Mouse (Mus musculus) lung, adult 18-20 months (tissue): ENCODE results near the gene Tab3.

ENCODE experiments used
- DNase-seq, 2 experiments: peaks; one replicate each; pipeline ENCODE4 v3.0.0; 2022; ENCODE audit warnings: mixed read lengths in 2 of 2

Gene Tab3

DNA sequence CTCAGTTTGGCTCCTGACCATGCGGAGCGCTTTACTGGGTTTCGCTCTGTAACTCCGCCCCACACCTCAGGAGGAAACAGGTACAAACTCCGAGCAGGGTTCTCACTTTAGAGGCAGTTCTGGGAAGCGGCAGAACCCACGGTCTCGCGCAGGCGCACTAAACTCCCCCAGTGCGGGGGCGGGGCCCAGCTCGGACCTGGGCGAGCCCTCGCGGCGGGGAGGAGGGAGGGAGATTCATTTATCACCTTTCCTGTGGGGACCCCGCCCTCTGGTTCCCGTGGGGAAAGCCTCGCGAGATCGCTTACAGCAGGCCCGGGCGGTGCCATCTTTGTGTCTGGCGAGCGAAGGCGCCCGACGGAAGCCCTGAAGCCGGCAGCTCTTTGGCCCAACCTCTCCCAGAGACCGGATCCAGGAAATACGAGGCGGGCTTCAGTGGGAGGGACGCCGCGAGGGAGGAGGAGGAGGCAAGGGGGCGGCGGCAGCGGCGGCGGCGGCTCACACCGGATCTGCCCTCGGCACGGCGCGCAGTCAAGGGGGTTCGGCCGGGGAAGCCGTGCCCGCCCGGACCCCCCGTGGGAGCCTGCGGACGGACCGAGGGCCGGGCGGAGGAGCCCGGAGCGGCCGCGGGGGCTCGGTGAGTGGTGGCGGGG, at the start of gene Tab3:
Gene Tab3, plus strand, starts transcription at position 491 of the 650 bp plus-strand sequence.
- peak; percentile 97 to 98 for DNase-seq

DNA sequence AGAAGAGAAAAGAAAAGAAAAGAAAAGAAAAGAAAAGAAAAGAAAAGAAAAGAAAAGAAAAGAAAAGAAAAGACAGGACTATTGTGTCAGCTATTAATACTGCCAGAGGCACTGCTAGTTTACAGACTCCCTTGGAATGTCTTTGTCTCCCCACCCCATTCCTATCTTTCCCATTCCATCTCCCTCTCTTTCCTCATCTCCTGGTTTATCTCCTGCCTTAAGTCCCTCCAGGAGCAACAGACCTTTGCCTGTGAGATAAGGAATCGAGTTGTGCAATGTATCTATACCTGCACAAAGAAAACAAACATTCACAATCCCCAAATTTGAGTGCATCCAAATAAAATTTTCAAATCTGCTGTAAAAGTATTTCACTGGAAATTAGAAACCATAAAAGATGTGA, 48.3 kb upstream of the Tab3 start:
- DNase-seq: no peak

DNA sequence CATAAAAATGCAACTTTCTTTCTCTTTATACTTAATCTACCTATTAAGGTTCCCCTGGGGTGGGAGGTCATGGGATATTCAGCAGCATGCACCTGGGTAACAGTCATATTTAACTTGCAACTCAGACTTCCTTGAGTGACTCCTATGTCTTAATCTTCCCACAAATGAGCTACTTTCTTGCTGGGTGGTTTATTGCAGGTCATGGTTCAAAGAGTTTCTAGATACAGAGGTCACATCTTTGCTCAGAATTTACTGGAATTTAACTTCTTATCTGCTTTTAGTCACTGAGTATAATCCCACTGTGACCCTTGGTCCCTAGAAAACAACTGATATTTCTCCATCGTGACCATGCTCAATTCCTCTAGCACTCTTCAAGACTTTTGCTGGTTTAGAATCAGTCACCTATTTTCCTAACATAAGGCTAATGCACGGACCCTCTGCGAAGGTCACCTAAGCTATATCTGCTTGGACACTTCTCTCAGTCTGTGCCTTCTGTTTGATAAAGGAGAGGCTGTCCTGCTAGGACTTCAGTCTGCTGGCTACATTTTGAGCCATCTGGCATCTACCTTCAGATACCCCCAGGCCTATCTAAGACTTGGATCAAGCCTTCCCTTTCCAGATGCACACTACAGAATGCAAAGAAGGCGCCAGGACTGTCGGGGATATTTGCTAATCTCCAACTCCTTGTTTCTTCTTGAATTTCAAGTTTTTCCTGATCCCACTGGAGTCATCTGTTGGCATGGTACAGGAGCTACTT, 47.4 kb upstream of the Tab3 start:
- DNase-seq: no peak

DNA sequence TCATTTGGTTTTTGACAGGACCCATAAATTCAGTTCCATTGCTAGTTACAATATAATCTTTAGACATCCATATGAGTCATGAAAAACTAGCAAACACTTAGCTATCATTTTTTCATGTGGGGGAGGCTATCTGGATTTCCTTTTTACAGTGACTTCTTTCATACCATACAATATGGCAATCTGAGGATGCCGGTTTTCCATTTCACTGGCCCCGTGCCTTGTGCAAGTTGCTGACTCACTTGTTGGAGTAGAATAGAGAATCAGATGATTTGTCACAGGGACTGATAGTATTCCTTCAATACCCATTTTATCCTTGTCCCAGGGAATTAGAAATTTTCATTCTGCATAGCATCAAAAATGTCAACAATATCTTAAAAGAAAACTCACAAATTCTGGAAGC, 14.9 kb upstream of the Tab3 start:
- DNase-seq: no peak

DNA sequence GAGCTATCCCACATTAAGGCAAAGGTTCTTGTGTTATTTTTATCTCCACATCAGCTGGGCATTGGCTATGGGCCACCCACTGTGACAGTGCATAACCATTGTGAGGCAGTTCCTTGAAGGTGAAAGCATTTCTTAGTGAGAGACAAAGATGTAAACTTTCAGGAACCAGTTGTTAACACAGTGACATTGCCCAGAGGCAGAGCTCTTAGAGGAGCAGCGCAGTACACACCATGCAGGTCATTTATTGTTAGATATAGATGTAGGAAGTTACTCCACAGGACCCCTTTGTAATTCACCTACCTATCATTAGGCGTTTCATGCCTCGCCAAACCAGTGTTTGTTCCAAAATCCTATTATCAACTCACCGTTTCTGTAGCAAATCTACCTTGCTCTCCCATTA, 7.6 kb upstream of the Tab3 start:
- no peak for DNase-seq

DNA sequence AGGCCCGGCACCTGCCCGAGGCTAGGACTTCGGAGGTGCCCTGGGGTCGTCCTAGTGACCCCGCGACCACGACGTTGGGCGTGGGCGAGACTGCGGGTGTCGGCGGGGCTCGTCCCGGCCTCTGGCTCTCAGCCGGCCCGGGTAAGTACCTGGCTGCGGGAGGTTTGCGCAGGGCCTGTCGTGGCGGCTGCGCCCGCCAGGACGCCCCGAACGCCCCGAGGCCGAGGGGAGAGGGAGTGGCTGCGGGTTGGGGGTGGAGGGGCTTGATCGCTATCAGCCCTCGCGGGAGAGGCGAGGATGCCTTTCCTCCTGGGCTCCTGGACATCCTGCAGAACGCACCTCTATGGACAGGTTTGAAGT, 340 bp downstream of the Tab3 start:
- peak in 1 of 2 experiments; percentile 6 for DNase-seq

DNA sequence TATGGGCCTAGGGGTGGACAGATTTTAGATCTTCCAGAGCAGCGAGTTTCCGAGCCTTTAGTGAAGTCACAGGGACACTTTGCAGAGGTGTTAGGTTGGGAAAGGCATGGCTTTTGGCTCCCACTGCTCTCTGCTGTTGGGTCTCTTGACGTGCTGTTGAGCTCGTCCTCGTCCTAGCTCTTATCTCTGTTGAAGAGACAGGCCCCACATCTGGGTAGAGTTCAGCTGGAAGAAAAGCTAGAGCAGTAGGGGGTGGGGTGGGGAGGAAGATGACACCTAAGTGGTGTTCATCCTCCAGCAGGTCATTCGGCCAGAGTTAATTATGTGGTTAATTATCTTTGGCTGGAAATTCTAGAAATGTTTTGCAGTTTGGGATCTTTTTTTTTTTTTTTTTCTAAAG, 2.5 kb downstream of the Tab3 start:
- DNase-seq: no peak

DNA sequence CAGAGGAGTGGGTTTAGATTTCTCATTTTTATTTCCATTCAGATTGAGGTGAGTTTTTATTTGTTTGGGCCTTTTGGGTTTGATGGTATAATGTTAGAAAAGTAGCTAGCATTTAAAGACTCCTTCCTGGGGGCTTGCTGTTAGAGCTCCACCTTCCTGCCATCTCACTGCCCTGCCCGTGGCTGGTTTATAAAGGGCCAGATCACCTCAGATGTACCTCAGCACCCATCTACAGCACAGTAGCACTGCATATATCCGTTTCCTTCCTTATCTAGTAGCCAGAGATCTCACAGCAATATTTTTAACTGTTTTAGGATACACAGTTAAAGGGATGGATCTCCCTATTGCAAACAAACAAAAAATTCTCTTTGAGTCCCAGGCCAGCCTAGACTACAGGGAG, 6.9 kb downstream of the Tab3 start:
- DNase-seq: no peak

DNA sequence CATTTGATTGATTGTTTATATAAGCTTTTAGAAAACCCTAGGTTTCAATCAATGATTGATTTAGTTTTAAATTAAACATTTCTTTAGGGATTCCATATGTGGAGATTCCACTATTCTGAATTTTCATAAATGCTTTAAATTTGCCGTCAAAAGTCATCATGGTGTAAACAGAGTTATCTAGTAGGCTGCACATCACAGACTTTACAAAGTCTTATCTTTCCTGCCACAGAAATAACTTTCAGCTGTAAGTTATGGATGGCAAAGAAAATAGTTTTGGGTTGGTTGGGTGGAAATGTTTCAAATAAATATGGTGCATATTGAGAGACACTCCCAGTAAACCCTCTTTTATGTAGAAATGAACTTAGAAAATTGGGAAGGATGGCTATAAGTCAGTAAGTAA, 8.7 kb downstream of the Tab3 start:
- DNase-seq: no peak

DNA sequence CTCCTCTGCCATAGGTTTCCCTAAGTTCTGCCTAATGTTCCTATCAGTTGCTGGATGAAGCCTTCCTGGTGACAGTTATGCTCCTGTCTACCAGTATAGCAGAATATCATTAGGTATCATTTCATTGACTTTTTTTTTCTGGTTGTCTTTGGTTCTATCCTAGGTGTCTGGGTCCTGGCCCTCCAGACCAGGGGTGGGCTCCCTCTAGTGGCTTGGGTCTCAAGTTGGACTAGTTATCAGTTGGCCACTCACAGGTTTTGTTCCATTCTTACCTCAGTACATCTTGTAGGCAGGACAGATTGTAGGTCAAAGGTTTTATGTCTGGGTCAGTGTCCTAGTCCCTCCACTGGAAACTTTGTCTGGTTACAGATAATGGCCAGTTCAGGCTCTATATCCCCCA, 11.8 kb downstream of the Tab3 start:
- DNase-seq: no peak

DNA sequence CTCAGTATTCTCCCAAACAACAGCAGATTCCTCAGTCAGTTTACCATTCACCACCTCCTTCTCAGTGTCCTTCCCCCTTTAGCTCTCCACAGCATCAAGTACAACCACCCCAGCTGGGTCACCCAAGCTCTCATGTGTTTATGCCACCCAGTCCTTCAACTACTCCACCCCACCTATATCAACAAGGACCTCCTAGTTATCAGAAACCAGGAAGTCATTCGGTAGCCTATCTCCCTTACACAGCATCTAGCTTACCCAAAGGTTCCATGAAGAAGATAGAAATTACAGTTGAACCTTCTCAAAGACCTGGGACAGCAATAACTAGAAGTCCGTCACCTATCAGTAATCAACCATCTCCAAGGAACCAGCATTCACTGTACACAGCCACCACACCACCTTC, 40.9 kb downstream of the Tab3 start:
- no peak for DNase-seq

DNA sequence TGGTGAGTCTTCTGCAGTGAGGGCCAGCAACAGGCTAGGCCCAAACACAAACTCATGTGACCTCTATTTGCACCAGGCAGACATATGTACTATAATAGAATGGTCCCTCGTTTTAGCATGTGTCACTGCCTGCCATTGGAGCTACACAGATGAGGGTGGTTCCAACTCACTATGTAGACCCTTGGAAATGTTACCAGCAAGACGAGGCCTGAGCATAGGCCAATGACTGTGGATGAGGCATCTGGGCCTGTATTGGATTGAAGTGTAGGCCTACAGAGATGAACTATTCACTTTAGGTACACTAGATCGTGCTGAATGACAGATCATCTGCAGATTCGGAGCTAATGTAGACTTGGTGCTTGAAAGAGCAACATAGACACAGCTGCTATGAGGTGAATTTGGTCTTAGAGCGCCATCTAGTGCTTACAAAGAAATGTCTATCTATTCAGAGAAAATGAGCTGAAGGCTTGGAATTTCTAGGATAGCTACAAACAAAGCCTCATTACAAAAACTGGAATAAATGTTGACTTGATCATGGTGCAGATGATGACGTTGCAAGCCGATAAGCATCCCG, 72.5 kb downstream of the Tab3 start:
- DNase-seq: peak in 1 of 2 experiments; percentile 6

DNA sequence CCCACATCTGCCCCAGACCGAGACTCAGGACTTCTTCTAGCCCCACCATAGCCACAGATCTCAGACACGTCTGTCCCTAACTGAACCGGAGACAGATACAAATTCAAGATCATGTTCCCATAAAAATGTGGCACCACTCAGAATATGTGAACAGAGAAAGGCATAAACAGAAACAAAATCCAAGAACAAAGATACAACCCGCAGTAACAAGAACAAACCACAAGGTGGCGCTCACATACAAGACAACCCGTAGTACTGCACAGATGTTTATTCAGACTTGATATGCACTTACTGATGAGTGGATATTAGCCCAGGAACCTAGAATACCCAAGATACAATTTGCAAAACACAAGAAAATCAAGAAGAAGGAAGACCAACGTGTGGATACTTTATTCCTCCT, 103.0 kb downstream of the Tab3 start:
- DNase-seq: peak; percentile 5 to 27

DNA sequence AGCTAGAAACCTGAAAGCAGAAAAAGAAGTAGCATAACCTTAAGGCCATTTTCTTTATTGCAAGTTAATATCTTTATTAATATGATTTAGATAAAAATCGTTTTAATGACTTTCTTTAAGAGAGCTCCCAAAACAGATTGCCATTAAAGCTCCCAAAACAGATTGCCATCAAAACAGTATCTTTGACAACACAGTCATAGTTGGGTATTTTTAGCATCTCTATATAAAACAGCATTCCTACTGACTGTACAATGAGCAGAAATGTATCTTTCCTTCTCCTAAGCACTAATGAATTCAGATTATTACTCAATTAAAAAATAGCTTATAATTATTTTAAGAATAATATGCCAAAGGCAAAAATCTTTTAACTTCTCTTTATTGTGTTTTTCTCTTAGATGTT, 108.3 kb downstream of the Tab3 start:
- DNase-seq: no peak

DNA sequence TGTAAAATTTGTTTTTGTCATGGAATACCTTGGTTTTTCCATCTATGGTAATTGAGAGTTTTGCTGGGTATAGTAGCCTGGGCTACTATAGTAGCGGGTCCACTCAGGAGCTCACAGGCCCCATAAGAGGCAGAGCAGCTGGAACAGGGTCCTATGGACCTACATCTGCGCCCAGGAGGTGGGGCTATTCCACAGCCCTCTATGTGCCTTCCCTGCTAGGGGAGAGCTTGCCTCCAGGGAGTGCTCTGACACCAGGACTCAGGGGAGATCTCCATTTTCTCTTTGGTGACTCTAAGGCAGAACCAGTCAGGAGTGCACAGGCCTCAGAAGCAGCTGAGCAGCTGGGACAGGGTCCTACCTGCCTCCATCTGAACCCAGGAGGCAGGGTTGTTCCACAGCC, 109.9 kb downstream of the Tab3 start:
- no peak for DNase-seq
